Mouse (Mus musculus): ENCODE measurements at regions not wholly inside any gene's neighbourhood (a gene's known extent, or its start where the extent isn't known, plus 50 kb on each side); places are given as distances from the start of the nearest gene placed in this dataset.

- no peak for DNase-seq
Measured at GRCm38 (mm10) chr3:49282679-49283078, 474.4 kb downstream of the Pcdh18 start.

GRCm38 (mm10) chr3:49278356-49278755, 478.8 kb downstream of the Pcdh18 start:
- no peak for DNase-seq

DNA sequence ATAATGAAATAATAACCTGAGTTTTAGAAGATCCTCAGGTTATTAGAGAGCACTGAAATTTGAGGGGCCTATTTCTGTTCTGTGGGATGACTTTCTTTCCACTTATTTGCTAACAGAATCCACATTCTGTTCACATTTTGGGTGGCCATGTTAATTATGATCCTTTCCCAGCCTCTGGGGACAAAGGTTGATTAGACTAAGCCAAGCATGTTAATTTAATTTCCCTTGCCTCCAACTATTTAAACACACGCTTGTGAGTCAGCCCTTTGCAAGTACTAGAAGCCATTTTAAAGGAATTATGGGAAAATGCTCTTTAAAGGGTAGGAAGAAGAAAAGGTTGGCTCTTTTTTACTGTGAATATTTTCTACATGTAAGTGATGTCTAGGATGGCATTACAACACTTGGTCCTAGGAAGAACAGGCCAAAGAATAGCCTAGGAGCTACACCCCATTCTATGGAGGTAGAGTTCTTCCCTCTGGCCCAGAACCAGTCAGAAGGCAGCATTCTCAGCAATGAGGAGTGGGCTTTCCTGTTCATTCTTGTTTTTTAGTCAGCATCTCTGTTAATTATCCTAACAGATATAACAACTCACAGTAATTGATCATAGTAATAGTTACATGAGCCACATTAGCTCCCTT, 482.7 kb downstream of the Pcdh18 start:
- DNase-seq, result no peak

DNA sequence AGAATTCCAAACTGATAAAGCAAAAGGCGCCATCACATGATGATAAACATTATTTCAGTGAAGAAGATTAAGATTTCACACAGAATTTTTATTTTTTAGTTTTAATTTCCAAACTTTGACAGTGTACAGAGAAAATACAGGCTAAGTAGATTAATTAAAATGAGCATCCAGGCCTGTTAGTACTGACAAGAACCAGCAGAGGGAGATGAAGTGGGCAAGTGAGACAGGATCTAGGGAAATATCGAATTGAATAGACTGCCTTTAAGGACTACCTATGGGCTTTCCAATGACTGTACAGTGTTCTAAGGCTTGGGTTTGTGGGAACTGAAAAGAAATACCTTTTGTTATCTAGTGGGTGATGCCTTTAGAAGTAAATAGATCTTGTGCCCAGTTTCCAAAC, 491.1 kb downstream of the Pcdh18 start:
- peak in 1 of 2 experiments; percentile 5 for DNase-seq

Measured in kidney, postnatal 4 days (tissue).